Mouse (Mus musculus) intestine, embryonic 16.5 days (tissue): ENCODE data around the gene Sh2d4b. TPM values are rescaled to one million over a fixed set of nuclear protein-coding genes. Genes with fewer than 3 reads are reported as not detected.
A peak's percentile ranks its signal among the peaks of the same experiment; 100 is the strongest.

ENCODE experiments used
- ATAC-seq: fragments of 200-750 bp; cut with Nextera tagmentation; 2 replicates; pipeline ENCODE4 v1.8.0; 2017; ENCODE audit warnings: moderate TSS enrichment, moderate library complexity
- H3K27ac ChIP-seq: fragments of 300-500 bp; sonication (generic); 2 replicates; pipeline ENCODE4 v1.5.1; 2014; ENCODE audit warnings: mild to moderate bottlenecking, low read length
- H3K27me3 ChIP-seq: fragments of 300-500 bp; sonication (generic); replicated peaks from 2 replicates; pipeline ENCODE4 v1.6.1; 2014; ENCODE audit warnings: low read length, control low read depth, mixed read lengths; ENCODE audit not compliant: control insufficient read depth, insufficient read depth
- H3K36me3 ChIP-seq: fragments of 300-500 bp; sonication (generic); 2 replicates; pipeline ENCODE4 v1.6.1; 2014; ENCODE audit warnings: low read length, control low read depth; ENCODE audit not compliant: control insufficient read depth, insufficient read depth
- H3K4me1 ChIP-seq: fragments of 300-500 bp; sonication (generic); 2 replicates; pipeline ENCODE4 v1.6.1; 2014; ENCODE audit warnings: low read length, control low read depth, mixed read lengths; ENCODE audit not compliant: control insufficient read depth, insufficient read depth
- H3K4me2 ChIP-seq: fragments of 300-500 bp; sonication (generic); 2 replicates; pipeline ENCODE4 v1.6.1; 2014; ENCODE audit warnings: low read depth, low read length, control low read depth
- H3K4me3 ChIP-seq: fragments of 300-500 bp; sonication (generic); 2 replicates; pipeline ENCODE4 v1.5.1; 2014; ENCODE audit warnings: mild to moderate bottlenecking, low read length
- H3K9ac ChIP-seq: fragments of 300-500 bp; sonication (generic); 2 replicates; pipeline ENCODE4 v1.6.1; 2014; ENCODE audit warnings: low read depth, low read length
- H3K9me3 ChIP-seq: fragments of 300-500 bp; sonication (generic); 2 replicates; pipeline ENCODE4 v1.6.1; 2016; ENCODE audit warnings: low read length, control low read depth; ENCODE audit not compliant: control insufficient read depth
- WGBS: fragments of 180-500 bp; shearing (Covaris S2); extraction: QIAGEN DNeasy Blood & Tissue Kit; methylation state at CpG from one replicate; pipeline ENCODE4 v1.1.7; 2014; 5-methylcytosine and 5-hydroxymethylcytosine counted together
- polyA plus RNA-seq: library from polyadenylated mRNA; unstranded; fragments of >200 nt; fragmentation: Nextera tagmentation; extraction: Ambion mirVana; gene quantifications from 2 replicates; pipeline ENCODE4 v1.2.1, GENCODE M21; 2015

Gene Sh2d4b
- polyA plus RNA-seq, 1 experiment from 2014 or later: 0.13 TPM

DNA sequence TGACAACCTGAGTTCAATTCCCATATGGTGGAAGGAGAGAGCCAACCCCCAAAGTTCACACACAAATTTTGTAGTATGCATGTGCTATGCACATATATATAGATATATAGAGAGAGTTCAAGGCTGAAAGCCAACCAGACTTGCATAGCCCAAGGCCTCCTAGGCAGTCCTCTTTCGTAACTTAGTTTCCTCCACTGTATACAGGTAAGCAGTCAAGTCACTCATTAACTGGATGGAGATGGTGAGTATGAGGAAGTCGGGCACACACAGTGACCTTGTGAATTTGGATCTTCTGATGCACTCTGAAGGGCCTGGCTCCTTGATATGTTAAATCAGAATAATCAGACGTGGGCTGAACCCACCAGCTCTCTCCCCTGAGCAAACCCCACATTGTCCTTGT is 4.8 kb upstream of the Sh2d4b start:
- H3K9me3 ChIP-seq: no peaks in the 10 kb centered on the region
- no peak overlapping the region for H3K27ac ChIP-seq
- WGBS: 58% methylated on average over 3 of the region's 3 CpGs
- H3K4me1 ChIP-seq: no peaks in the 10 kb centered on the region
- H3K9ac ChIP-seq: no peak overlapping the region
- no peaks in the 10 kb centered on the region for H3K36me3 ChIP-seq
- no peak overlapping the region for H3K4me3 ChIP-seq
- no peaks in the 10 kb centered on the region for H3K27me3 ChIP-seq
- peak; percentile 88 for ATAC-seq
- no peak overlapping the region for H3K4me2 ChIP-seq

DNA sequence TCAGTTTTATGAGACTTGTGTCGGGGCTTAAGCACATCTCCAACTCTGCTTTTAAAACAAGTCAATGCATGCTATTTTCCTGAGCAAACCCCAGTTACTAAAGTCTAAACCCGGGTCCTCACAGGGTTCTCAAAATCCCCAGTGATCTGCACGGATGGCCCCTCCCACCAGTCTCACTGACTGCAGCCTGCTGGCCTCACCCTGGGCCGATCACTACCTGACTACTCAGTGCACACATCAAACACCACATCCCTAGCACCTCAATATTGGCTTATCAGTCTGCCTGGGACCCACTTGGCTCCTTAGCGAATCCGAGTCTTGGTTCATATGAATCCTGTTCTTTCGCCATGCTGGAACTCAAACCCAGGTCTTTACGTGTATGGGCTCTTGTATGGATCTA is 2.6 kb upstream of the Sh2d4b start:
- Histone ChIP-seq H3K27ac (no peak overlapping the region), H3K4me2 (no peak overlapping the region), H3K9ac (no peak overlapping the region), H3K27me3 (no peaks in the 10 kb centered on the region), H3K36me3 (no peaks in the 10 kb centered on the region), H3K9me3 (no peaks in the 10 kb centered on the region), H3K4me1 (no peaks in the 10 kb centered on the region), H3K4me3 (no peak overlapping the region)
- 73% methylated on average over 8 of the region's 8 CpGs for WGBS
- no peak for ATAC-seq

DNA sequence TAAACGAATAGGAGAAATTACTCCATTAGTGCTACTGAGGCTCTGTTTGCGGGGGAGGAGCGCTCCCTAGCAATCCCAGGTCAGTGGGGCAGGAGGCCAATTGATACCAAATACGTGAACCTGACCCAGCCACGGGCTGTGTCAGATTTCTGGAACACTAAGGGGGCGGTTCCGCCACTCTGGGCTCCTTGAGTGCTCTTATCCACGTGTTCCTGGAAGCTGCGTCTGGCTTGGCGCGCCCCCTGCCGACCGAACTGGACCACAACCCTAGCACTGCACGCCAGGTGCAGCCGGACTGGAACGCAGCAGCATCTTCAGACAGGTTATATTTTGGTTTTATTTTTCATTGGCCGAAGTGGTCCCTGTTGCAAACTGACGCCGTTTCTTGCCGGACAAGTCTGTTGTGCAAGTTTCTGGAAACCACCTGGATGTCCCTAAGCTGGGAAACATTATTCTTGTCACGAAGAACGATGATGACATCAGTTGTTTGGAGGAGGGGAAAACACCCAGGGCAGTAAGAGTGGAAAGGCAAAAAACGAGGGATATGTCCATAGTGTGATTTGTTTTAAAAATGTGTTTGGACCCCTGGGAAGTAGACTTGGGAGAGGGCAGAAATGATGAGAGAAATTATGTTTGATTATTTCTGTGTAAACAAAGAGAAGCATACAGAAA is 1.6 kb upstream of the Sh2d4b start:
- Histone ChIP-seq H3K9ac (no peak overlapping the region), H3K27ac (no peak overlapping the region), H3K4me1 (no peaks in the 10 kb centered on the region), H3K9me3 (no peaks in the 10 kb centered on the region), H3K4me2 (peak overlapping the region; percentile 57), H3K4me3 (no peak overlapping the region; the same call in 1 of the 2 replicates), H3K27me3 (no peaks in the 10 kb centered on the region), H3K36me3 (no peaks in the 10 kb centered on the region)
- peak; percentile 72 for ATAC-seq
- 11% methylated on average over 23 of the region's 23 CpGs for WGBS

DNA sequence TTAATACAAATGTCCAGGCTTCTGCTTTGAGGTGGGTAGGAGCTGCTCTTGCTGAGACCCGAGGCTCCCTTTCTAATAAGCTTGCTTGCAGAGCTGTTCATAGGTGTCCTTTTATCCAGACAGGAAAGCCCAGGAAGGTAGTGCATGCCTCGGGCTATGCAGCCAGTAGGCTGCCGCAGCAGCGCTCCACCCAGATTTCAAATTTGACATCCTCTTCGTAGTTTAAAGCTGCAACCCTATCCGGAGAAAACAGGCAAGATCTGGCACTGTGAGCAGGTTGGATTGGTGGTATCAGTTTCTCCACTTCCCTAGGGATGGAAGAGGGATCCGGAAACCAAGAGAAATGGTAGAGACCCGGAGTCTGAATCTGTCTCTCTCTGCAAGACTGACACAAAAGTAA is 818 bp upstream of the Sh2d4b start:
- Histone ChIP-seq H3K4me1 (no peaks in the 10 kb centered on the region), H3K9me3 (no peaks in the 10 kb centered on the region), H3K4me3 (no peak overlapping the region), H3K27ac (no peak overlapping the region), H3K36me3 (no peaks in the 10 kb centered on the region), H3K9ac (no peak overlapping the region), H3K27me3 (no peaks in the 10 kb centered on the region), H3K4me2 (no peak overlapping the region)
- ATAC-seq: no peak
- whole genome bisulfite sequencing: 71% methylated on average over 8 of the region's 8 CpGs

DNA sequence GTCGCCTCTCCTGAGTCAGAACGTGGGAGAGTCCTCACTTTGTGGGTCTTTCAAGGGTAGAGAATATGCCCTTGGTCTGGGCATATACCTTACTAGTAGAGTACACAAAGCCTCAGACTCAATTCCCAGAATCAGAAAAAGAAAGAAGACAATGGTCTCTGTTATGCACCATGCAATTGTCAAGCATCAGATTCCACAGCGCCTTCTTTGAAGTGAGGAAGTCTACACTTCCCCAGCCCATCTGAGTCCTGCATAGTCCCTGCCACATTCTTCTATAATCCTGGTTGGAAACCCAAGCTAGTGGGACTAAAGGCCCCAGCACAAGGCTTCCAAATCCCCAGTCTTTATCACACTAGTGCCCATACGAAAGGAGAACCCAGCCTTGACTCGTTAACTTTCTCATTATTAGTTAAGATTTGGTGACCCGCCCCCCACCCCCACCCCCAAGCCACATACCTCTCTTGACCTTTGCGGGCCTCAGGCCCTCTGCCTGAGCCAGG is 690 bp downstream of the Sh2d4b start:
- Histone ChIP-seq H3K4me3 (no peak overlapping the region), H3K4me2 (no peak overlapping the region), H3K9ac (no peak overlapping the region), H3K4me1 (no peaks in the 10 kb centered on the region), H3K27me3 (no peaks in the 10 kb centered on the region), H3K9me3 (no peaks in the 10 kb centered on the region), H3K27ac (no peak overlapping the region), H3K36me3 (no peaks in the 10 kb centered on the region)
- 95% methylated on average over 7 of the region's 7 CpGs for WGBS
- no peak for ATAC-seq

DNA sequence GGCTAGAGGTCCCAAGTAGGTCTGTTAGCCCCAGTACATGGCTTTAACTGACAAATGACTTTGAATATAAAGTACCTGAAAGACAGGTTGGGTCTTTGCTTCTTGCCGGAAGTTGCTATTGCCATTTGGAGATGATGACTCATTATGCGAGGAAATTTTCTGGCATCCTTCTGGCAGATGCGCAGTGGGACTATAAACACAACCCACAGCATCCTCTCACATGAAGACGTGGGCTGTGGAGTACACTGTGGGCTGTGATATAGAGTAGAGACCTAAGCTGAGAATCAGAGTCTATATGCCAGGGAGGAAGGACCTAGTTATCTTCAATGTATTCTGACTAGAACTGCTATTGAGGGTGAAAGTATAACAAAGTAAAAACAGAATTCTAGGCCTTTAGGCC is 1.6 kb downstream of the Sh2d4b start:
- H3K4me3 ChIP-seq: no peak overlapping the region
- H3K36me3 ChIP-seq: no peaks in the 10 kb centered on the region
- H3K9me3 ChIP-seq: no peaks in the 10 kb centered on the region
- H3K9ac ChIP-seq: no peak overlapping the region
- WGBS: 90% methylated on average over 4 of the region's 4 CpGs
- no peak overlapping the region for H3K4me2 ChIP-seq
- no peak for ATAC-seq
- no peaks in the 10 kb centered on the region for H3K4me1 ChIP-seq
- no peak overlapping the region for H3K27ac ChIP-seq
- H3K27me3 ChIP-seq: no peaks in the 10 kb centered on the region

DNA sequence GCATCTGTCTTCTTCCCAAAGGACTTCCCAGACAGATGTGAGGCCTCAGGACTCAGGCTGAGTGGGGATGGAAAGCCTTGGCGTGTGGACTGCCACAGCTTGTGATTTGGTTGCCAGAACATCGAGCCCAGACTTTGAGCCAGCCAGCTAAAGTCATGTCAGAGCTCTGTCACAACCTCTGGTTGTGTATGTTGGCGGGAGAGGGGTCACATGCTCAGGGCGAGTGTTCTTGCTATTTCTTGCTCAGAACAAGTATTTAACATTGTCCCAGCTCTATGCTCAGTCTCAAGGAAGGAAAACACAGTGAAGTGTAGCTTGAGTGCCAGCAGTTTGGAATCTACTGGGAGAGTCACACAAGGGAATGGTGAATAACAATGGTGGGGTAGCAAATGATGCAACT is 3.4 kb downstream of the Sh2d4b start:
- H3K36me3 ChIP-seq: no peaks in the 10 kb centered on the region
- H3K9me3 ChIP-seq: no peaks in the 10 kb centered on the region

DNA sequence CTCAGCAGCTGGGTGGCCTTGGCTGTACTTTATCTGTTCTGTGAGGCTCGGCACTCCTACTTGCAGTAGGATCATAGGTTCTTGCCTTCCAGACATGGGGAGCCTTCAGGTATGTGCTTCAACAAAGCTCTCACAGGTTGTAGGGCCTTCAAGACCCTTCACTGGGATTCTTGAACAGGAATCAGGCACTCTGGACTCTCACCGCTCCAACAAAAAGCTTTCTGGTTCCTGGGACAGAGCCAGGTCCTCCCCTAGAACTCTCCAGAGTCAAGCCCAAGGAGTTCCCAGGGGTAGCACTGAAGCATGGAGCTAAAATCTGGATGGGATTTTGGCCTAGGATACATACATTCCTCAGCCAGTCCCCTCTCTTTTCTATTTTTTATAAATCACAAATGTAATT is 3.9 kb downstream of the Sh2d4b start:
- H3K4me3 ChIP-seq: no peak overlapping the region
- H3K27me3 ChIP-seq: no peaks in the 10 kb centered on the region
- H3K4me2 ChIP-seq: no peak overlapping the region
- H3K27ac ChIP-seq: no peak overlapping the region
- H3K4me1 ChIP-seq: no peaks in the 10 kb centered on the region
- no peak overlapping the region for H3K9ac ChIP-seq
- no peak for ATAC-seq
- no peaks in the 10 kb centered on the region for H3K36me3 ChIP-seq
- no peaks in the 10 kb centered on the region for H3K9me3 ChIP-seq
- 93% methylated on average over 2 of the region's 2 CpGs for WGBS

More for the DNA sequence above, 3.4 kb downstream of the Sh2d4b start:
- ATAC-seq: no peak
- Histone ChIP-seq H3K4me3 (no peak overlapping the region), H3K9ac (no peak overlapping the region), H3K27me3 (no peaks in the 10 kb centered on the region), H3K4me2 (no peak overlapping the region), H3K27ac (no peak overlapping the region), H3K4me1 (no peaks in the 10 kb centered on the region)
- 69% methylated on average over 4 of the region's 4 CpGs for WGBS

DNA sequence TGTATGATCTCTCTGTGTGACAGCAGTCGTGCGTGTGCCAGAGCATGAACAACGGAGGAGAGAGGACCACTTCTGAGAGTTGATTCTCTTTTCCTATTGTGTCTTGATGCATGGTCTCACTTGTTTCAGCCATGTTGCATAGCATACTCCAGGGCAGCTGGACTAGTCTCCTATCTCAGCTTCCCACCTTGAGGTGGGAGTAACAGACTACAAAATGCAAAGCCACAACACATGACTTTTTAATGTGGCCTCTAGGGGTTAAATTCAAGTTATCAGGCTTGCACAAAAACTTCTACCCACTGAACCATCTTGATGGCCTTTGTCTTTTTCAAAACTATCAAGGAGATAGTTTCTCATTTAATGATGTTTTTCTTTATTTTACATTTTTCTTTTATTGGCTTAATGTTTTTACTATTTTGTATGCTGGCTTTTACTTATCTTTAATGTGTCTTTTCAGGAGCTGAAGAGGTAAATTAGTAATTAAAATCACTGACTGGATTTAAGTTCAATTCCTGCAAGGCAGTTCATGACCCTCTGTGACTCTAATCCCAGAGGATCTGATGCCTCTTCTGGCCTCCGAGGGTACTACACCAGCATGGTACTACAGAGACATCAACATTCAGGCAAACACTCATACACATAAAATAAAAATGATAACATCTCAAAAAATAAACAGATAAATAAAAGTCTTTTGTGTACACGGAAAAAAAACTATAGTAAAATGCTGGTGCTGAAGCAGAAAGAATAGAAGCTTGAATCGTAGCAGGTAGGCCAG is 6.5 kb downstream of the Sh2d4b start:
- 77% methylated on average over 6 of the region's 6 CpGs for whole genome bisulfite sequencing

More for the DNA sequence above, 6.5 kb downstream of the Sh2d4b start:
- Histone ChIP-seq H3K9me3 (no peaks in the 10 kb centered on the region), H3K4me1 (no peaks in the 10 kb centered on the region), H3K4me3 (no peak overlapping the region), H3K36me3 (no peaks in the 10 kb centered on the region), H3K27me3 (no peaks in the 10 kb centered on the region), H3K4me2 (no peak overlapping the region), H3K9ac (no peak overlapping the region), H3K27ac (no peak overlapping the region)
- no peak for ATAC-seq
